Mouse (Mus musculus) limb, embryonic 15.5 days (tissue): Measurements from ENCODE around the gene Gm44965. TPM values are rescaled to one million over a fixed set of nuclear protein-coding genes. Genes with fewer than 3 reads are reported as not detected.
"Not testable (repeated sequence)": the region's sequence is repeated elsewhere in the genome, so short reads cannot be mapped to it uniquely, and the experiment has no call there.

Experiments used
- ATAC-seq: fragments of 200-750 bp; cut with Nextera tagmentation; 2 replicates; pipeline ENCODE4 v1.8.0; 2017; ENCODE audit warnings: low read depth, moderate TSS enrichment; ENCODE audit not compliant: insufficient number of reproducible peaks, low FRiP score, low TSS enrichment
- H3K27ac ChIP-seq: fragments of 300-500 bp; sonication (generic); 2 replicates; pipeline ENCODE4 v1.5.1; 2015; ENCODE audit warnings: moderate library complexity, mild to moderate bottlenecking, inconsistent platforms
- H3K27me3 ChIP-seq: fragments of 300-500 bp; sonication (generic); 2 replicates; pipeline ENCODE4 v1.6.1; 2015; ENCODE audit warnings: inconsistent platforms
- H3K36me3 ChIP-seq: fragments of 300-500 bp; sonication (generic); 2 replicates; pipeline ENCODE4 v1.6.1; 2015; ENCODE audit warnings: inconsistent platforms
- H3K4me1 ChIP-seq: fragments of 300-500 bp; sonication (generic); 2 replicates; pipeline ENCODE4 v1.6.1; 2015; ENCODE audit warnings: inconsistent platforms
- H3K4me2 ChIP-seq: fragments of 300-500 bp; sonication (generic); 2 replicates; pipeline ENCODE4 v1.6.1; 2015; ENCODE audit warnings: mild to moderate bottlenecking, inconsistent platforms
- H3K4me3 ChIP-seq: fragments of 300-500 bp; sonication (generic); 2 replicates; pipeline ENCODE4 v1.5.1; 2015; ENCODE audit warnings: mild to moderate bottlenecking, inconsistent platforms
- H3K9ac ChIP-seq: fragments of 300-500 bp; sonication (generic); 2 replicates; pipeline ENCODE4 v1.6.1; 2015; ENCODE audit warnings: inconsistent platforms
- H3K9me3 ChIP-seq: fragments of 300-500 bp; sonication (generic); 2 replicates; pipeline ENCODE4 v1.6.1; 2016; ENCODE audit warnings: inconsistent platforms
- WGBS: fragments of 180-500 bp; shearing (Covaris S2); methylation state at CpG from one replicate; pipeline ENCODE4 v1.1.7; 2015; 5-methylcytosine and 5-hydroxymethylcytosine counted together
- polyA plus RNA-seq: library from polyadenylated mRNA; unstranded; fragments of >200 nt; fragmentation: Nextera tagmentation; extraction: Ambion mirVana; gene quantifications from 2 replicates; pipeline ENCODE4 v1.2.1, GENCODE M21; 2015

Gm44965 gene
- polyA plus RNA-seq, 1 experiment from 2014 or later = 1.1 TPM

DNA sequence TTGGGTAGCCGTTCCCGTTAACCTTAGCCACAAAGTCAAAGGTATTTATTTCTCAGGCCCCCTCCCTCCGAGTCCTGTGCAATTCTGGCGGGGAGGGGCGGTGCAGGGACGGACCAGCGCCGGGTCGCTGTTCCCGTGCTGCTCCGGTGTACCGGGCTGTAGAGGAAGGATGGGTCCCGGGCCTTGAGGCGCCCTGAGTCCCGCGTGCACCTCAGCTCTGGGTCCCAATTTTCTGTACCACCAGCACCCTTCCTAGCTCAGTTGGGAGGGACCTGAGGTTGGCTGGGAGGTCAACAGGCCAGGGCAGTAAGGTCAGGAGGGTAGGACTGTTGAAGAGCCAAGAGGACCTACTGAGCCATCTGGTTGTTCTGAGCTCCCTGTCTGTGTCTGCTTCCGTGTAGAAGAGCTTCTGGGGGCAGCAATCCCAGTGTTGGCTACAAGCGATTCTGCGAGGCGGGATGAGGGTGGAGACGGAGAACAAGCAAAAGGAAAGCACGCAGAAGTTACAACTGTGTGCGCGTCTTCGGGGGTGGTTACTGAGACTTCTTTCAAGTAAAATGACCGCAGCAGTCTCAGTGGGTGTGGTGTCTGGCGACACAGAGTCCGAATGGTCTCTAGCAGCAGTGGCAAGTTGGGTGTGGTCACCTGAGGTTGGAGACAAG, 8.5 kb downstream of the Gm44965 start:
- peak; percentile 78 for ATAC-seq
- Histone ChIP-seq H3K4me1 (peaks cover 12% of the 10 kb centered on the region; the same call in 1 of the 2 replicates), H3K4me3 (peak overlapping the region; percentile 65), H3K9me3 (peaks cover 8% of the 10 kb centered on the region; the same call in 1 of the 2 replicates), H3K36me3 (peaks cover 32% of the 10 kb centered on the region), H3K27me3 (no peaks in the 10 kb centered on the region), H3K27ac (peak overlapping the region; percentile 79), H3K4me2 (peak overlapping the region; percentile 88), H3K9ac (peak overlapping the region; percentile 63)
- under 1% methylated on average over 28 of the region's 28 CpGs for WGBS

DNA sequence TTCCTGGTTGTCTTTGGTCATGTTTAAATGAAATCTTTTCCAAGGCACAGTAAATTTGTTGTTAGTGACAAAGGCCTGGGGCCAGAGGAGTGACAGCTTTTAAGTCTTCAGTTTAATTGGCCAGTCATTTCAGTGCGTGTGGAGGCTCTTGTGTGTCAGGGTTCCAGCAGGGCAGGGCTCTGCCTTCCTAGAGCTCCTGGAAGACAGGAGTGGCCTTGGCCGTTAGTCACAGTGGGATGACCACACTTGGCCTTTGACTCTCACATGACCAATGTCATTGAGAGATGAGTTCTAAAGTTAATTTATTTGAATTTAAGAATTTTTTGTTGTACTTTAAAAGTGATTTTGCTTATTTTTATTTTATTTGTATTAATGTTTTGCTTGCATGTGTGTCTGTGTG, 14.4 kb downstream of the Gm44965 start:
- no peaks in the 10 kb centered on the region for H3K9me3 ChIP-seq
- 50% methylated on average over 2 of the region's 2 CpGs for WGBS
- H3K36me3 ChIP-seq = peaks cover 4% of the 10 kb centered on the region; the same call in 1 of the 2 replicates
- H3K27me3 ChIP-seq = no peaks in the 10 kb centered on the region
- no peak overlapping the region for H3K27ac ChIP-seq
- H3K9ac ChIP-seq = no peak overlapping the region
- H3K4me1 ChIP-seq = no peaks in the 10 kb centered on the region
- ATAC-seq = no peak
- no peak overlapping the region for H3K4me3 ChIP-seq
- no peak overlapping the region for H3K4me2 ChIP-seq

DNA sequence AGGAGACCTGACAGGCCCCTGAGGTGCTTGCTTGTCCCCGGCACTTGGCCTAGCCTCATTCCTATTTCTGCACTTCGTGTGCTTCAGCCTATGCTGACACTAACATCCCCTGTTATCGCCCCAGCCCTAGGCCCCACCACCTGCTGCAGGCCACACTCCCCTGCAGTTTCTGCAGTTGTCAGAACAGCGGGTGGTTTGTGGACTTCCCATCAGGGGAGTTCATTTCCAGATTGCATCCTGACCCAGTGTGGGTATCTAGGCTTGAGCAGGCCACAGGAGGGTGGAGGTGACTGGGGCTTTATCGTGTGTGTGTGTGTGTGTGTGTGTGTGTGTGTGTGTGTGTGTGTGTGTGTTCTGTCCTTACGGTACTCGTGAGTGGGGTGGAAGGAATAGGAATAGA, 15.8 kb downstream of the Gm44965 start:
- Histone ChIP-seq H3K4me1 (no peaks in the 10 kb centered on the region), H3K4me2 (no peak overlapping the region), H3K36me3 (peaks cover 10% of the 10 kb centered on the region; the same call in 1 of the 2 replicates), H3K9ac (no peak overlapping the region), H3K27me3 (no peaks in the 10 kb centered on the region), H3K27ac (no peak overlapping the region; the same call in 1 of the 2 replicates), H3K4me3 (no peak overlapping the region), H3K9me3 (no peaks in the 10 kb centered on the region)
- 0 out of 2 replicates have a peak, but pooled peaks have one; percentile 19 for ATAC-seq
- 63% methylated on average over 7 of the region's 7 CpGs for WGBS

DNA sequence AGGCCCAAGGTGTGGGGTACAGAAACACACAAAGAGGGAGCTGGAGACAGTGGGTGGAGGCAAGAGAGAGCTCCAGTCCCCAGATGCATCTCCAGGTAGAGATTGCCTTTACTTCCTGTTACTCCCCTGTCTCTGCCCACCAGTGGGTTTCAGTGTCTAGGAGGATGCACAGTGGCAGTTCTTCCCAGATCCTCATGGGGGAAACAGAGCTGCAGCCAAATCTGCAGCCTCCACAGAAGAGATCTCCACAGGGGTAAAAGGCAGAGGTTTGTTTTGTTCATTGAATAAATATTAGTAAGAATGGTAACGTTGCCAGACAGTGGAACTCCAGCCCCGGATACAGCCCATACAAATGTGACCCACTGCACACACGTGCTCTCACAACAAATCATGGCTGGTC, 16.9 kb downstream of the Gm44965 start:
- H3K9me3 ChIP-seq = no peaks in the 10 kb centered on the region
- H3K36me3 ChIP-seq = peaks cover 11% of the 10 kb centered on the region; the same call in 1 of the 2 replicates
- no peaks in the 10 kb centered on the region for H3K4me1 ChIP-seq
- no peak for ATAC-seq
- no peak overlapping the region for H3K27ac ChIP-seq
- H3K4me2 ChIP-seq = no peak overlapping the region
- no peaks in the 10 kb centered on the region for H3K27me3 ChIP-seq
- 85% methylated on average over 3 of the region's 3 CpGs for whole genome bisulfite sequencing
- no peak overlapping the region for H3K4me3 ChIP-seq
- no peak overlapping the region for H3K9ac ChIP-seq

DNA sequence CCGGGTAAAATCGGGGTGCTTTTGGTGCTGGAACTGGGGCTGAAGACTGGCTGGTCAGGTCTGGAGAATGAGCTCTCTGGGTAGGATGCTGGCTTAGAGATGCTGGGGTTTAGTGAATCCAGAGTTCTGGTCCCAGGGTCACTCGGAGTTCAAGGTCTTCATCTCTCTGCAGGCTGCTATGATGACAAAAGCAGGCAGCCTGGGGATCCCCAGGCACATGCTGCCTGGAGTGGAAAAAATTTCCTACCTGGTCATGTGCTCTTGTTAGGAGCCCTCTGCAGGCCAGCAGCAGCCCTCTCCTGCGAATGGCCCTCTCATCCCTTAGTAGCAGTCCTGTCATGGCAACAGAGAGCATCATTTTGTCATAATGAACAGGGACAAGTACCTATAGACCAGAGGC, 19.7 kb downstream of the Gm44965 start:
- H3K4me2 ChIP-seq = no peak overlapping the region
- ATAC-seq = no peak
- H3K36me3 ChIP-seq = peaks cover 15% of the 10 kb centered on the region; the same call in 1 of the 2 replicates
- H3K27me3 ChIP-seq = no peaks in the 10 kb centered on the region
- no peak overlapping the region for H3K4me3 ChIP-seq
- no peaks in the 10 kb centered on the region for H3K4me1 ChIP-seq
- H3K27ac ChIP-seq = no peak overlapping the region
- 82% methylated on average over 4 of the region's 4 CpGs for WGBS
- no peaks in the 10 kb centered on the region for H3K9me3 ChIP-seq
- no peak overlapping the region for H3K9ac ChIP-seq

DNA sequence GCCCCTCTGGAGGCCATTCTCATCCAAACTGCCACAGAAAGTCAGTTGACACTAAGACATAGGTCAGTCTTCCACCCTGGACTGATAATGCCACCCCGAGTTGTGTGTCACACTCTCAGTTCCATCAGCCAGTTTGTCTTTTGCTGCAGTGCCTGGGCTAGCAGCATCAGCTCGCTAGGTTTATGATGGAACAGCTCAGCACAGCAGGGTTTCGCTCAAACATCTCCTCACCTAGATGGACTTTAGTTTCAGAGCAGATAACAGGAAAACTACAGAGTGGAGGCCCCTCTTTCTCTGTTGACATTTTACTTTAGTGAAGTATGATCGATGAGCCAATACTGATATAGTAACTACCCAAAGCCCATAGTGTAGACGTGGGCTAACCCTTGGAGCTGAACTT, 21.0 kb downstream of the Gm44965 start:
- Histone ChIP-seq H3K4me2 (no peak overlapping the region), H3K27ac (no peak overlapping the region), H3K4me1 (no peaks in the 10 kb centered on the region), H3K9ac (no peak overlapping the region), H3K27me3 (no peaks in the 10 kb centered on the region), H3K9me3 (no peaks in the 10 kb centered on the region), H3K4me3 (no peak overlapping the region), H3K36me3 (peaks cover 23% of the 10 kb centered on the region)
- ATAC-seq = no peak
- 91% methylated on average over 5 of the region's 5 CpGs for WGBS

DNA sequence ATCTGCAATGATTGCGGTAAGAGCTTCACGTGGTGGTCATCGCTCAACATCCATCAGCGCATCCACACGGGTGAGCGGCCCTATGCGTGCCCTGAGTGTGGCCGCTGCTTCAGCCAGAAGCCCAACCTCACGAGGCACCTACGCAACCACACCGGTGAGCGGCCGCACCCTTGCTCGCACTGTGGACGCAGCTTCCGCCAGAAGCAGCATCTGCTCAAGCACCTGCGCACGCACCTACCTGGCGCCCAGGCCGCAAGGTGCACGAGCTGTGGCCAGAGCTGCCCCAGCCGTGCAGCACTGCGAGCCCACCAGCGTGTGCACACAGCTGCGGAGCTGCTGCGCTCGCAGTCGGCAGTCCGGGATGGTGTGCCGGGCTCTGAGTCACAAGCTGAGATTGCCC, 26.3 kb downstream of the Gm44965 start:
- no peak for ATAC-seq
- 96% methylated on average over 30 of the region's 30 CpGs for WGBS
- peaks cover 27% of the 10 kb centered on the region for H3K36me3 ChIP-seq
- no peak overlapping the region for H3K4me3 ChIP-seq
- H3K27ac ChIP-seq = no peak overlapping the region
- no peaks in the 10 kb centered on the region for H3K4me1 ChIP-seq
- H3K4me2 ChIP-seq = no peak overlapping the region
- H3K27me3 ChIP-seq = peaks cover under 1% of the 10 kb centered on the region; the same call in 1 of the 2 replicates
- H3K9ac ChIP-seq = no peak overlapping the region
- H3K9me3 ChIP-seq = no peaks in the 10 kb centered on the region

DNA sequence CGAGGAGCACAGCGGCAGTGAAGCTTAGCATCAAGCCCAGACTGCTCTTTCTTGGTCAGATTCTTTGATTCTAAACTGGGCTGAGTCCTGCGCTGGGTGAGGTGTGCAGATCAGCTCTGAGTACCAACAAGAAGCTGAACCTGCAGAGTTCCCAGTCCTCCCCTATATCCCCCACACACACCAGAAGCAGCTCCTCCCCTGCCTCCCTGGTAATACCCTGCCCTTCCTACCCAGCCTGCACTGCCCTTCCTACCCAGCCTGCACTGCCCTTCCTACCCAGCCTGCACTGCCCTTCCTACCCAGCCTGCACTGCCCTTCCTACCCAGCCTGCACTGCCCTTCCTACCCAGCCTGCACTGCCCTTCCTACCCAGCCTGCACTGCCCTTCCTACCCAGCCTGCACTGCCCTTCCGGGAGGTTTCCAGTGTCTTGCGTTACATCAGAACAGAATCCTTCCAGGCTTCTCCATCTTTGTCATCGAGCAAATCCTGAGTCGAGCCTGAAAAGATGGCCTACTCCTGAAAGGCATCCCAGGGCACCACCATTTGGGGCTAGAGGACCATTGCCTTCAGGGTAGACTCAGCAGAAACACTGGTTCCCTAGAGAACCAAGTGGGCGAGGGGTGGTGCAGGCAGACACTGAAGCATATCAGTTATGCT, 28.6 kb downstream of the Gm44965 start:
- Histone ChIP-seq H3K36me3 (peaks cover 23% of the 10 kb centered on the region), H3K27me3 (peaks cover 17% of the 10 kb centered on the region)
- H3K9ac ChIP-seq, H3K9me3 ChIP-seq, ATAC-seq, H3K4me1 ChIP-seq, H3K4me3 ChIP-seq, H3K4me2 ChIP-seq, H3K27ac ChIP-seq: not testable (repeated sequence)
- WGBS = 87% methylated on average over 8 of the region's 8 CpGs

DNA sequence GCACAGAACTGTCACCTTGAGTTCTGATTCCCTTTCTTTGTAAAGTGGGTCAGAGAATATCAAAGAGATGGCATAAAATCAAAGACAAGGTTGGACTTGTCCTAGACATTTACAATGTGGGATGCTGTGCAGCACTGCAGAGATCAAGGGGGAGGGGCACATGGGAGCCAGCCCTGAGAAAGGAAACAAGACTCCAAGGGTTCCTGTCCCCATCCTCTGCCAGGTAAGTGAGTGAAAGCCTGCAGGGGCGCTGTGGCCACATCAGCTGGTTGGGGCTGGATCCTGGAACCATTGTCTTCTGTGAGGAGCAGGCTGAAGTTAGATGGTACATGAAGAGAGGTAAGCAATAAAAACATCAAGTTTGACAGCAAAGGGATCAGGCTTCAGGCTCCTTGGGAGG, 29.7 kb downstream of the Gm44965 start:
- H3K9ac ChIP-seq = no peak overlapping the region
- ATAC-seq = no peak
- H3K9me3 ChIP-seq = no peaks in the 10 kb centered on the region
- H3K36me3 ChIP-seq = peaks cover 23% of the 10 kb centered on the region
- no peak overlapping the region for H3K4me3 ChIP-seq
- no peak overlapping the region for H3K4me2 ChIP-seq
- WGBS = 43% methylated on average over 1 of the region's 1 CpGs
- peaks cover 11% of the 10 kb centered on the region for H3K4me1 ChIP-seq
- peaks cover 28% of the 10 kb centered on the region for H3K27me3 ChIP-seq
- H3K27ac ChIP-seq = no peak overlapping the region

DNA sequence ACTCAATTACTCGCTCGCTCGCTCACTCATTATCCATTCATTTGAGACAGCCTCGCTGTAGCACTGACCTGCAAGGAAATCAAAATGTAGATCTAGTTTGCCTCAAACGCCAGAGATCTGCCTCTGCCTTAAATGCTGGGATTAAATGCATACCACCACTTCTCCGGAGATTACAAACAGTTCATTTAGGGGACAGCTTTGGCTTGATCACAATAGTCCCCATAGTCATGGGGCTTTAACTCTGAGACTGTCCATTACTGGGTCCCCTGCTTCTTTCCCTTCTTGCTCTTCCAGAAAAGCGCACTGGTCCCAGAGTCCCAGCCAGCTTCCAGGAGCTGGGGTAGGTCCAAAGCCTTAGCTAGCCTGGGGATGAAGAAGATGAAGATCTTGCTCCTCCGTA, 32.7 kb downstream of the Gm44965 start, which contains the start of gene AI854703:
AI854703 (plus strand) TSS at position 301 of the 400 bp plus-strand sequence.
- 28% methylated on average over 8 of the region's 8 CpGs for WGBS
- peak within 1 kb of the TSS; percentile 18 for H3K9ac ChIP-seq
- no peaks in the 10 kb centered on the region for H3K9me3 ChIP-seq
- H3K27me3 ChIP-seq = peaks cover 47% of the 10 kb centered on the region
- ATAC-seq = no peak
- no peaks in the 10 kb centered on the region for H3K36me3 ChIP-seq
- H3K4me1 ChIP-seq = peaks cover 22% of the 10 kb centered on the region
- H3K27ac ChIP-seq = no peak within 1 kb of the TSS
- H3K4me2 ChIP-seq = peak within 1 kb of the TSS; percentile 85
- H3K4me3 ChIP-seq = peak within 1 kb of the TSS; percentile 48

DNA sequence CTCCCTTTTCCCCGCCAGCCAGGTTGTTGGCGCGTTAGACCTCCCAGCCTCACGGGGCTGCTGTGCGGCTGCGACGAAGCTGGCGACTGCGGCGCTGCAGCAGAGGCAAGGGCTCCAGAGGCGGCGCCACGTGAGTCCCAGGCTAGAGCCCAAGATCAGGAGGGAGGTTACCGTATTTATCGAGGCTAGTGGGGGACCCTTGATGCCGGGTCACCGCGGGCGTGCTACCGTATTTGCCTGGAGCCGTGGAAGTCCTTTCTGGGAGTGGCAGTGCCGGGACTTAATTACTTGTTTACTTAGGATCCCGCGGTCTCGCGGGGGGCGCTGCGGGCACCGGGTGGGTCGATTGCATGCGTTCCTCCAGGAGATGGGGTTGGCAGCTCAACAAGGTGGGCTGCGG, 33.2 kb downstream of the Gm44965 start:
- no peaks in the 10 kb centered on the region for H3K36me3 ChIP-seq
- WGBS = under 1% methylated on average over 32 of the region's 32 CpGs
- peak overlapping the region; percentile 18 for H3K9ac ChIP-seq
- H3K4me3 ChIP-seq = peak overlapping the region; percentile 48
- ATAC-seq = no peak
- H3K4me1 ChIP-seq = peaks cover 22% of the 10 kb centered on the region
- H3K27ac ChIP-seq = no peak overlapping the region
- peaks cover 47% of the 10 kb centered on the region for H3K27me3 ChIP-seq
- H3K9me3 ChIP-seq = no peaks in the 10 kb centered on the region
- H3K4me2 ChIP-seq = peak overlapping the region; percentile 85

DNA sequence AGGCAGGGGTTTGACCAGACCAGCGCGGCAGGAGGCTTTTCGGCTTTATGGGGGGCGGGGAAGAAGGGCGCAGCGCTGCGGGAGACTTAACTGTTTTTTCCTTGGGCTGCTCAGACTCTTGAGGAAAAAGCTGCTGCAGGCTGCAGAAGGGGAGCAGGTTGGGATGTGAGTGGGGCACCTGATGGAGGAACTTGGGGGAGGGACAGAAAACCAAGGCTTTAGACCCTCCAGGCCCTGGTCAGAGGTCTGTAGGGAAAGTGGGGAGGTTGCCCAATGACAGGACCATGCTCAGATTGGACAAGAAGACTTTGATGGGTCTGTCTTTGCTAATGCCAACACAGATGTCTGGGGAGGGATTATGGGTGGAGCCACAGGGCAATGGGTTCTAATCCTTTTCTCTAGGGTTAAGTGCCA, 33.8 kb downstream of the Gm44965 start:
- Histone ChIP-seq H3K36me3 (no peaks in the 10 kb centered on the region), H3K9ac (no peak overlapping the region), H3K27me3 (peaks cover 47% of the 10 kb centered on the region), H3K4me3 (peak overlapping the region; percentile 48), H3K9me3 (no peaks in the 10 kb centered on the region), H3K27ac (no peak overlapping the region), H3K4me2 (peak overlapping the region; percentile 85), H3K4me1 (peaks cover 22% of the 10 kb centered on the region)
- ATAC-seq = no peak
- WGBS = 2% methylated on average over 7 of the region's 7 CpGs
